Mouse (Mus musculus) heart, embryonic 13.5 days (tissue): ENCODE results near the gene B3galt4. TPM values are rescaled to one million over a fixed set of nuclear protein-coding genes. Genes with fewer than 3 reads are reported as not detected.
A peak's percentile ranks its signal among the peaks of the same experiment; 100 is the strongest.
"Not testable (repeated sequence)": the region's sequence is repeated elsewhere in the genome, so short reads cannot be mapped to it uniquely, and the experiment has no call there.

ENCODE experiments used
- ATAC-seq: fragments of 200-750 bp; cut with Nextera tagmentation; 2 replicates; pipeline ENCODE4 v1.8.0; 2017; ENCODE audit warnings: moderate TSS enrichment; ENCODE audit not compliant: insufficient number of reproducible peaks, low FRiP score, low TSS enrichment; ENCODE audit errors: extremely low read depth
- H3K27ac ChIP-seq: fragments of 300-500 bp; sonication (generic); replicated peaks from 2 replicates; pipeline ENCODE4 v1.5.1; 2015; ENCODE audit warnings: moderate library complexity, mild to moderate bottlenecking, inconsistent platforms
- H3K27me3 ChIP-seq: fragments of 300-500 bp; sonication (generic); replicated peaks from 2 replicates; pipeline ENCODE4 v1.6.1; 2015; ENCODE audit warnings: mild to moderate bottlenecking, inconsistent platforms
- H3K36me3 ChIP-seq: fragments of 300-500 bp; sonication (generic); 2 replicates; pipeline ENCODE4 v1.6.1; 2015; ENCODE audit warnings: mild to moderate bottlenecking, inconsistent platforms
- H3K4me1 ChIP-seq: fragments of 300-500 bp; sonication (generic); 2 replicates; pipeline ENCODE4 v1.6.1; 2015; ENCODE audit warnings: inconsistent platforms
- H3K4me2 ChIP-seq: fragments of 300-500 bp; sonication (generic); 2 replicates; pipeline ENCODE4 v1.6.1; 2015; ENCODE audit warnings: inconsistent platforms, mild to moderate bottlenecking, moderate library complexity
- H3K4me3 ChIP-seq: fragments of 300-500 bp; sonication (generic); 2 replicates; pipeline ENCODE4 v1.5.1; 2015; ENCODE audit warnings: moderate library complexity, mild to moderate bottlenecking, inconsistent platforms
- H3K9ac ChIP-seq: fragments of 300-500 bp; sonication (generic); 2 replicates; pipeline ENCODE4 v1.6.1; 2015; ENCODE audit warnings: inconsistent platforms, mild to moderate bottlenecking, moderate library complexity
- H3K9me3 ChIP-seq: fragments of 300-500 bp; sonication (generic); 2 replicates; pipeline ENCODE4 v1.6.1; 2016; ENCODE audit warnings: inconsistent platforms
- WGBS: fragments of 180-500 bp; shearing (Covaris S2); methylation state at CpG from one replicate; pipeline ENCODE4 v1.1.7; 2015; ENCODE audit warnings: mixed read lengths; 5-methylcytosine and 5-hydroxymethylcytosine counted together
- polyA plus RNA-seq: library from polyadenylated mRNA; unstranded; fragments of >200 nt; fragmentation: Nextera tagmentation; extraction: Ambion mirVana; gene quantifications from 2 replicates; pipeline ENCODE4 v1.2.1, GENCODE M21; 2015

Gene B3galt4
- 4.5 and 7.0 TPM in 2 replicates for polyA plus RNA-seq

DNA sequence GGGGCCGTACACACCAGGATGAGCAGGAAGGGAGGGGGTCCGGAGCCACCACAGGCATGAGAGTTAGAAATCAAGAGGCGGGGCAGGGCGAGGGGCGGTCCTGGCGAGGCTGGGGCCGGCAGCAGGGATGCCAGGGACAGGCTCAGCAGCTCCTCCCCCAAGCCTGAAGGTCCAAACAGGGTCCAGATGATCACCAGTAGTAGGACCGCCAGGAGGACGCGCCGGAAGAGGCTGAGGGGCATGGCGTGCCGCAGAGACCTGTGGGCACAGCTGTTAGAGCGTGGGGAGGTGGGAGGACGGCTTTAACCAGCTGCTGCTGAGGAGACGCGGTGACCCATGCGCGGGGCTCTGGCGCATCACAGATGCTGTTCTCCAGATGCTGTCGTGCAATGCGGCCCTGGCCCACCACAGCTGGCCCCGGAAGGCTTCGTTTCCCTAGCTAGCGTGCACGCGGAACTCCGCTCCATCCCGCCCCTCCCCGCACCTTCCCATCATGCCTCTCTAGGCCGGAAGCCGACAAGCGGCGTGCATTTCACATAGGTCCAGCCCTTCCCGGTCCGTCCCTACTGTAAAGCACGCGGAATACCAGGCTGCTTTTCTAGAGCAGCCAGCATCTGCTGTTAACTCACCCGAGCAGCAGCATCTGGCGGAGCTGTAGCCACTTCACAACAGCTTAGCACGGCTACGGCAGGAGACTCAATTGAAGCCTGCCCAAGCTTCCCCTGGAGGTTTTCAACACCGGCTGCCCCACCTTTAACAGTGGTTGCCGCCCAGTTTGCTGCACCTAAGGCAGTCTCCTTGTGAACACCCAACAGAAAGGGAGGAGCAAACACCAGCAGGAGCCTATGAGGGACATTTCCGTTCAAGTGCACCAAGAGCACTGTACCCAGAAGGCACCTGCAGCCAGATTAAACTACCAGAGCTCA is at the start of gene B3galt4:
TSS of gene B3galt4 (minus strand) at position 468 of the 926 bp plus-strand sequence.
- peak within 1 kb of the TSS; percentile 61 for H3K4me3 ChIP-seq
- H3K4me1 ChIP-seq = peaks cover 54% of the 10 kb centered on the region
- H3K4me2 ChIP-seq = peak within 1 kb of the TSS; percentile 99
- peak within 1 kb of the TSS; percentile 81 for H3K9ac ChIP-seq
- peaks cover 68% of the 10 kb centered on the region for H3K36me3 ChIP-seq
- no peaks in the 10 kb centered on the region for H3K27me3 ChIP-seq
- under 1% methylated on average over 45 of the region's 45 CpGs for WGBS
- ATAC-seq = peak; percentile 31; the same call in 1 of the 2 replicates
- peak within 1 kb of the TSS; percentile 91 for H3K27ac ChIP-seq
- no peaks in the 10 kb centered on the region for H3K9me3 ChIP-seq

DNA sequence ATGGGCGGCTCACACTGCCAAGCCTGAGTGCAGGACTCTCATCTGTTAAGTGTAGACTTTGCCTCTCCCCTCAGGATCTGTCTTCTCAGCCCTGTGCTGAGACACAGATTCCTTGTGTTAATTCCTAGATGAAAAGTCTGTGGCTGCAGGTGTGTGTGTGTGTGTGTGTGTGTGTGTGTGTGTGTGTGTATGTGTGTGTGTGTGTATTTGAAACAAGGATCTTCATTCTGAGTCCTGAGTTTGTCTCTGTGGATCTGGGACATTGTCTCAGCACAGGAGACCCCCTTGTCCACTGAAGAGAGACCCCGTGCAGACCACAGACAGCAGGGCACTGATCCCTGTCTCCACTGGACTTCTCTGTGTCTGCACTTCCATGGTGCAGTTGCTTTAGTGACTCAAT is 49.5 kb upstream of the B3galt4 start:
- H3K36me3 ChIP-seq, H3K27ac ChIP-seq, H3K9ac ChIP-seq, H3K9me3 ChIP-seq, ATAC-seq: not testable (repeated sequence)
- Histone ChIP-seq H3K4me1 (peaks cover 10% of the 10 kb centered on the region), H3K4me3 (0 out of 2 replicates have a peak overlapping the region, but pooled peaks have one; percentile 71), H3K4me2 (peak overlapping the region; percentile 99), H3K27me3 (peaks cover 74% of the 10 kb centered on the region)
- WGBS = 51% methylated on average over 2 of the region's 2 CpGs

DNA sequence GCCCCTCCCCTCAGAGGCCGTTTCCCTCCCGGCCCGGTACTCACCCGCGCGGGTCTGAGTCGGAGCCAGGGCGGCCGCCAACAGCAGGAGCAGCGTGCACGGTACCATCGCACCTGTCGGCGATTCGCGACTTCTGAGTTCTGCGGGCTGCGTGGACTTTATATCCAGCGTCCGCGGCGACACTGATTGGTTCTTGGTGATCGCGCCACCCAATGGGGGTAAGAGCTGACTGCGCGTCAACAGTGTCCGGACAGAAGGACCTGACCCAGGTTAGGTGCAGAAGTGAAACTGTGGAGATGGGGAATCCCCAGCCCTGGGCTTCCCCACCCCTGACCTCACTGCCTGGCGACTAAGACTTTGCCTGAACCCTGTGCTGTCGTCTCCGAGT is 48.9 kb upstream of the B3galt4 start, which contains the start of gene H2-K1:
TSS of gene H2-K1 (minus strand) at position 198 of the 388 bp plus-strand sequence.
- Histone ChIP-seq H3K27ac (no peak within 1 kb of the TSS), H3K27me3 (peaks cover 68% of the 10 kb centered on the region), H3K4me3 (peak within 1 kb of the TSS; percentile 71), H3K36me3 (no peaks in the 10 kb centered on the region), H3K9ac (peak within 1 kb of the TSS; percentile 78), H3K9me3 (no peaks in the 10 kb centered on the region), H3K4me1 (peaks cover 10% of the 10 kb centered on the region), H3K4me2 (peak within 1 kb of the TSS; percentile 99)
- under 1% methylated on average over 30 of the region's 30 CpGs for WGBS
- peak; percentile 58 for ATAC-seq

DNA sequence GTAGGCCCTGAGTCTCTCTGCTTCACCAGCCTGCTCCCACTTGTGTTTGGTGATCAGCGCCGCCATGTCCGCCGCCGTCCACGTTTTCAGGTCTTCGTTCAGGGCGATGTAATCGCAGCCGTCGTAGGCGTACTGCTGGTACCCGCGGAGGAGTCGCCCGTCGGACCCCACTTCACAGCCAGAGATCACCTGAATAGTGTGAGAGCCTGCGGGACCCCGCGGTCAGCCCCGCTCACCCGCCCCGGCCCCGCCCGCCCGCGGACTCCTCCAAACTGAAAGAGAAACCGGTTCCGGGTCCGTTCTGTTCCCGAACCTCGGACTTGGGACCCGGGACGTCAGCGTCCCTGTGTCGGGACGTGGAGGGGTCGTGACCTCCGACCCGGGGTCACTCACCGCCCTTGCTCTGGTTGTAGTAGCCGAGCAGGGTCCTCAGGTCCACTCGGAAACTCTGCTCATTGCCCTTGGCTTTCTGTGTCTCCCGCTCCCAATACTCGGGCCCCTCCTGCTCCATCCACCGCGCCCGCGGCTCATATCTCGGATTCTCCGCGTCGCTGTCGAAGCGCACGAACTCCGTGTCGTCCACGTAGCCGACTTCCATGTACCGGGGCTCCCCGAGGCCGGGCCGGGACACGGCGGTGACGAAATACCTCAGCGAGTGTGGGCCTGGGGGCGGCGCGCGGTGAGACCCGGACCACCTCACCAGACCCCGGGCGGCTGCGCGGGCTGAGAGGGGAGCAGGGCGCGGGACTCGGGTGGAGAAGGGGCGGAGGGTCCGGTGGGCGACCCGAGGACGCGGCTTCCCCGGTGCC is 48.3 kb upstream of the B3galt4 start:
- ATAC-seq = no peak
- Histone ChIP-seq H3K9me3 (no peaks in the 10 kb centered on the region), H3K27ac (no peak overlapping the region), H3K27me3 (peaks cover 68% of the 10 kb centered on the region), H3K4me2 (peak overlapping the region; percentile 99), H3K36me3 (no peaks in the 10 kb centered on the region), H3K9ac (peak overlapping the region; percentile 78), H3K4me1 (peaks cover 10% of the 10 kb centered on the region), H3K4me3 (peak overlapping the region; percentile 71)
- WGBS = 2% methylated on average over 87 of the region's 87 CpGs

DNA sequence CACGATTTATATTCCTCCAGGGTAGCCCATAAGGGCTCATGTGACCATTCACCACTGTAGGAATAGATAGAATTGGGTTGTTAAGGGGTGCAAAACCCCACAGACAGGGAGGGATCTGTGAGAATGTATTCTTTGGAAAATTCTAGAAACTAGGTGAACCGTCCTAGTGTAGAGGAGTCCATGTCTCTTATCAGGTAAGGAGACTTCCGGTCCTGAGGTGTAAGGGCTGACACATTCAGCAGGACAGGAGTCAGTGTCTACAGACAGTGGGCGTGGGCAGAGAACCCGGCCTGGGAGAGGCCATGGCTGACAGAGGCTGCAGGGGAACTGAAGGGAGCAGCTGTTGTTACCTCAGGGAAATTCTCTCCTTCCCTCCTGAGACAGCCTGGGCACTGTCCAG is 47.4 kb upstream of the B3galt4 start:
- WGBS = 38% methylated on average over 5 of the region's 5 CpGs
- not testable (repeated sequence) for H3K36me3 ChIP-seq, H3K9ac ChIP-seq, H3K4me2 ChIP-seq, H3K27ac ChIP-seq, ATAC-seq, H3K4me3 ChIP-seq, H3K9me3 ChIP-seq
- Histone ChIP-seq H3K27me3 (peaks cover 67% of the 10 kb centered on the region), H3K4me1 (peaks cover 10% of the 10 kb centered on the region)

DNA sequence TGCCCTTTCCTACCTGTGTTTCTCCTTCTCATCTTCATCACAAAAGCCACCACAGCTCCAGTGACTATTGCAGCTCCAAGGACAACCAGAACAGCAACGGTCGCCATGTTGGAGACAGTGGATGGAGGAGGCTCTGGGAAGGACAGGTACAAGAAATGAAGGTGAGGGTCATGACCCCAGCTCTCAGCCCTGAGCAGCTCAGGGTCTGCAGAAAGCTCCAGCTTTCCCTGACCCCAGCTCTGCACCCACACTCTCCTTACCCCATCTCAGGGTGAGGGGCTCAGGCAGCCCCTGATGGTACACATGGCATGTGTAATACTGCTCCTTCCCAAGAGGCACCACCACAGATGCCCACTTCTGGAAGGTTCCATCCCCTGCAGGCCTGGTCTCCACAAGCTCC is 45.7 kb upstream of the B3galt4 start:
- not testable (repeated sequence) for H3K9ac ChIP-seq, H3K4me2 ChIP-seq, ATAC-seq, H3K9me3 ChIP-seq, H3K27ac ChIP-seq, H3K36me3 ChIP-seq, H3K4me3 ChIP-seq
- 78% methylated on average over 2 of the region's 2 CpGs for WGBS
- Histone ChIP-seq H3K4me1 (peaks cover 10% of the 10 kb centered on the region), H3K27me3 (peaks cover 68% of the 10 kb centered on the region)

DNA sequence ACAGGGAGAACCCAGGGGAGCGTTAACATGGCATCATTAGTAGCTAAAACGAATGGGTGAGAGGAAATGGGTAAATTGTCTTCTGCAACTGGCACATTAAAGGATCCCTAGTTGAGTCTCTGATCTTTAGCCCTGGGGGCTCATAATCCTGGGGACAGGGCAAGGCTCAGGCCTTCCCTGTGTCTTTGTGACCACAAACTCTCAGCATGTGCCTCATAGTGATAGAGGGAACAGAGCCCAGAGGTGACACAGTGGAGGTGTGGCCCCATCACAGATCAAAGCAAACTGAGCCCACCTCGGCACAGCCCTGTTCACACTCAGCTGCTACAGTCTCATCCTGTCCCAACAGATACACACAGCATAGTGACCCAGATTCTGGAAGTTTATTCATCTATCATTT is 44.4 kb upstream of the B3galt4 start:
- no peak for ATAC-seq
- Histone ChIP-seq H3K4me2 (no peak overlapping the region), H3K27ac (no peak overlapping the region), H3K36me3 (no peaks in the 10 kb centered on the region), H3K9ac (no peak overlapping the region), H3K4me1 (peaks cover 10% of the 10 kb centered on the region), H3K4me3 (no peak overlapping the region), H3K9me3 (no peaks in the 10 kb centered on the region), H3K27me3 (peaks cover 54% of the 10 kb centered on the region)
- WGBS = 37% methylated on average over 3 of the region's 3 CpGs

DNA sequence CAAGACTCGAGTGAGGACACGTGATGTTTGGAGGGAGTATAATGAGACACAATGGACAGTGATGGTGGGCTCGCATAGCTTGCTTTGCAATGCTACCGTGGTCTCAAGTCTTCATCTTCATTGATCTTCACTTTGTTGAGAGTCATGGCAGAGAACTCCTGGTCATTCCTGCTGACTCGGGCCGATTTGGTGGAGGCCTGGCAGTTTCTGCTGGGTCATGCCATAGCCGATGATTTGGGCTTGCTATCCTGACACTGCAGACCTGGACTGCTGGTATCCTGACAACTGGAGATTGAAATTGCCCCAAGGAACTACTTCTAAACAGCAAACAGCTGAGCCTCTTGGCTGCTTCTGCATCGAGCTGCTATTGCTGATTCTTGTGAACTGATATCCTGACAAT is 43.7 kb upstream of the B3galt4 start:
- Histone ChIP-seq H3K4me1 (peaks cover 4% of the 10 kb centered on the region), H3K9me3 (no peaks in the 10 kb centered on the region), H3K27me3 (peaks cover 51% of the 10 kb centered on the region), H3K4me2 (no peak overlapping the region), H3K36me3 (no peaks in the 10 kb centered on the region), H3K27ac (no peak overlapping the region), H3K9ac (no peak overlapping the region), H3K4me3 (no peak overlapping the region)
- 78% methylated on average over 8 of the region's 8 CpGs for WGBS
- no peak for ATAC-seq

DNA sequence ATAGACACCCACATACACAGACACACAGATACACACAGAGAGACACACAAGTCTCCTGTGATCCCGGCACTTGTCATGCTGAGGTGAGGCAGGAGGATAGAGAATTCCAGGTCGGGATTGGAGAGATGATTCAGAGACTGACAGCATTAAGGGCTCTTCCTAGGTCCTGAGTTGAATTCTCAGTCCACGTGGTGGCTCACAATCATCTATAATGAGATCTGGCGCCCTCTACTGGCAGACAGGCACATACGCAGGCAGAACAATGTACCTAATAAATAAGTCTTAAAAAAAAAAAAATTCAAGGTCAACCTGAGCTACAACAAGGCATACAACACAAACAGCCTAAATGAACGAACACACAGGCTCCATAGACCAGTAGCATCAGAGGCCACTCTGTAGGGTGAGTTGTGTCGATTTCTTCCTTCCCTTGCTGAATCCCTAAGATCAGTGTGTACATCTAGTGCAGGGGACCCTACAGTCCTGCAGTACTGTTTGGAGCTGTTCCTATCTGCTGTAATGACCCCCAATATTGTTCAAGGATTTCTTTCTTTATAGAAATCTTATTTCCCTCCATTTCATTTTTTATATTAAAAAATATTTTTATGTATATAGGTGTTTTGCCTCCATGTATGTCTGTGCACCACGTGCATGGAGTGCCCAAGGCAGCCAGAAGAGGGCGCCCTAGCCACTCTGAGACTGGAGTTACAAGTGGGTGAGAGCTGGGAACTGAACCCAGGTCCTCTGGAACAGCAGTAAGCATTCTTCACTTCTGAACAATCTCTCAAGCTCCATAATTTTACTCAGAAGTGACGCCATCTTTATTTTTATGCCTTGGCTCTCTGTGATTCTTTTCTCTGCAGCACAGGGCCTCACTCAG is 40.7 kb upstream of the B3galt4 start:
- Histone ChIP-seq H3K9ac (no peak overlapping the region), H3K4me3 (no peak overlapping the region), H3K4me2 (no peak overlapping the region), H3K27ac (no peak overlapping the region), H3K9me3 (no peaks in the 10 kb centered on the region), H3K36me3 (no peaks in the 10 kb centered on the region), H3K27me3 (peaks cover 49% of the 10 kb centered on the region), H3K4me1 (no peaks in the 10 kb centered on the region)
- no peak; the same call in 1 of the 2 replicates for ATAC-seq
- 31% methylated on average over 10 of the region's 10 CpGs for WGBS

DNA sequence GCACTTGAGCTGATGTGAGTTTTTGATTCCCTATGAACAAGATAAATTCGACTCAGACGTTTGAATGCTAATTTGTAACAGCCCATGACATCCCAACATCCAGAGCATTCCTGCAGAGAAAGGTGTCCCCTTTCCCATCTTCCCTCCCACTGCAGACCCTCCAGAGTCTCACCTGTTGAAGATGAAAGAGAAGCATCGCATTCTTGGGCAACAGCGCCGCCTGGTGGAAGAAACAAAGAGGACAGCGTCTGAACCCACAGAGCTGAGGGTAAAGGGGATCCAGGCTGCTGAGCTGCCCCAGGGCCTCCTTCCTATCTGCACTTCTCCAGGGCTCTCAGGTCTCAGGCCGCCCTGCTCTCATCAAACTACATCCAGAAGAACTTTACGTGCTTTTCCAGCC is 30.8 kb upstream of the B3galt4 start:
- not testable (repeated sequence) for ATAC-seq, H3K36me3 ChIP-seq, H3K27ac ChIP-seq, H3K9me3 ChIP-seq, H3K9ac ChIP-seq
- WGBS = 4% methylated on average over 8 of the region's 8 CpGs
- peaks cover 31% of the 10 kb centered on the region for H3K4me1 ChIP-seq
- H3K4me2 ChIP-seq = peak overlapping the region; percentile 78
- H3K27me3 ChIP-seq = peaks cover 41% of the 10 kb centered on the region
- peak overlapping the region; percentile 56 for H3K4me3 ChIP-seq
